ENCODE assay signal across 26 mouse cellular contexts in the genomic region with DNA sequence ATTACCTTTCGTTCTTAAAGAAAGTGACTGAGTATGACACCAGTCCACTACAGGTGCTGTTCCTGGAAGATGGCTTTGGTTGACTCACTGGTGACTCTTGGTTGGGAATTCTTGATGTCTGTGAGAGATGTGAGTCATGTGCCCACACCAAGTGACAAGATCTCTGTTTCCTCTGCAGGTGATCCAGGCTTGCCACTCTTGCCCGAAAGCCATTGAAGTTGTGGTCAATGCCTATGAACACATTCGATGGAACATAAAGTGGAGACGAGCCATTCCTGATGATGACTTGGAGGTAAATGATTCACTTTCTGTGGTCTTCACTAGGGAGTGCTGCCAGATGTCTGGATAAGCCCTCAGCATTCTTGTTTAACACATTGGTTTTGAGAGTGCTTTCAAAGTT. TPM values are rescaled to one million over a fixed set of nuclear protein-coding genes. Genes with fewer than 3 reads are reported as not detected.
DNase-seq lines count a peak whose midpoint lies in the region; ATAC-seq and TF ChIP-seq lines count a peak whose summit lies in the region.
"Had no signal": no experiment of that assay in that cellular context is flagged by ENCODE, and none has a peak within 500 bp of the region (broad histone marks: within the 10 kb centered on the region; RNA-seq: fewer than 3 reads in every experiment).

No protein-coding gene starts in this region.

- H3K27me3 ChIP-seq in myocyte (ENCODE audit: control insufficient read depth, insufficient read depth, insufficient read length): no peaks in the 10 kb centered on the region
- H3K27me3 ChIP-seq: CH12.LX; embryonic facial prominence, embryonic 13.5 days; embryonic facial prominence, embryonic 15.5 days had no signal

- no peak for ATAC-seq in megakaryocyte-erythroid progenitor cell, adult 5-6 weeks (replicated peaks; ENCODE audit: low FRiP score, low TSS enrichment, poor library complexity, severe bottlenecking)
- ATAC-seq: activated CD4-positive, CD25-positive, alpha-beta regulatory T cell, adult 4 months; CD4-positive, CD25-positive, alpha-beta regulatory T cell, adult 4 months; forebrain, embryonic 14.5 days; forebrain, embryonic 16.5 days had no signal

- no peak overlapping the region for H3ac ChIP-seq in myocyte (ENCODE audit: control insufficient read depth, insufficient read length)

- no peaks in the 10 kb centered on the region for H3K79me2 ChIP-seq in myocyte (ENCODE audit: control insufficient read depth, insufficient read depth)

- peak; percentile 82 for DNase-seq in 3T3-L1 (ENCODE audit: low read depth, low spot score)
- DNase-seq in NIH3T3 (ENCODE audit: low read depth): peak; percentile 44
- DNase-seq in adrenal gland, postnatal 25 days: no peak
- DNase-seq in cerebellum, adult 11-12 months: no peak
- DNase-seq: adrenal gland, adult 8-10 months; adrenal gland, postnatal 36 days; cerebellum, adult 18-20 months; cerebellum, adult 8-10 months; cerebellum, adult 9-11 months; cerebellum, postnatal 14 days; cerebellum, postnatal 36 days; embryo, embryonic 11 days had no signal

- no peak overlapping the region for H3K4me3 ChIP-seq in myocyte
- H3K4me3 ChIP-seq: embryonic facial prominence, embryonic 13.5 days; embryonic facial prominence, embryonic 15.5 days; erythroblast, embryonic 14.5 days; forebrain, embryonic 10.5 days; forebrain, embryonic 12.5 days had no signal

- peak overlapping the region; percentile 19 for H3K4me2 ChIP-seq in myocyte (ENCODE audit: low read depth)
- H3K4me2 ChIP-seq: embryonic facial prominence, embryonic 13.5 days; embryonic facial prominence, embryonic 15.5 days; forebrain, embryonic 12.5 days had no signal

- no peak for TF ChIP-seq POLR2A in myocyte (IDR thresholded peaks at IDR 0.05; ENCODE audit: insufficient read length, low read depth)

- H3K36me3 ChIP-seq in myocyte (ENCODE audit: control insufficient read depth, insufficient read depth): no peaks in the 10 kb centered on the region
- H3K36me3 ChIP-seq: embryonic facial prominence, embryonic 13.5 days; embryonic facial prominence, embryonic 15.5 days; forebrain, embryonic 10.5 days; forebrain, embryonic 12.5 days; G1E had no signal

TF ChIP-seq in myocyte, 11 proteins besides CTCF, POLR2A, EP300 and RAD21:
- no peak for TF ChIP-seq USF1 (IDR thresholded peaks at IDR 0.05; ENCODE audit: low read depth)
- TF ChIP-seq MYOD1 (IDR thresholded peaks at IDR 0.05; ENCODE audit: control insufficient read depth in 1 of 3, insufficient read length in 2 of 3, low read depth in 2 of 3): peak in 1 of 3 experiments; percentile 0

RNA-seq across cellular contexts. Expression of gene Asb4, which starts 46.4 kb away (rescaled TPM):
- 0.01 TPM for polyA plus RNA-seq in myocyte (2012; fragmentation: generic; extraction: Trizol)
- 2.6 and 3.5 TPM in 2 replicates for total RNA-seq in adrenal gland, postnatal 25 days (2021)
- not detected in 2 replicates for total RNA-seq in megakaryocyte-erythroid progenitor cell, adult 5-6 weeks (2014; fragmentation: Nextera tagmentation)
- not detected in 2 replicates for total RNA-seq in megakaryocyte-erythroid progenitor cell, adult 5-6 weeks (2017)
- total RNA-seq: common myeloid progenitor, adult 5-6 weeks; G1E had no signal
- polyA plus RNA-seq: activated CD4-positive, CD25-positive, alpha-beta regulatory T cell, adult 4 months; erythroblast, embryonic 14.5 days had no signal

Comparison
In these comparisons a context has a peak if more than half of its experiments do, and no peak if none do; other contexts are left out.
1. DNase-seq: peak in 3T3-L1 (single experiment) and NIH3T3 (single experiment); none in adrenal gland, postnatal 25 days (single experiment) and cerebellum, adult 11-12 months (single experiment).